Mouse (Mus musculus) naive thymus-derived CD4-positive, alpha-beta T cell, adult 5 months (primary cell): Measurements from ENCODE around the gene Rpl6. TPM values are rescaled to one million over a fixed set of nuclear protein-coding genes. Genes with fewer than 3 reads are reported as not detected.

Experiments
- polyA plus RNA-seq: library from polyadenylated mRNA; unstranded; fragments of 100-300 nt; shearing (Covaris generic); gene quantifications from one replicate; pipeline ENCODE4 v1.2.1, GENCODE M21; 2017

The Rpl6 gene
- polyA plus RNA-seq, result 1,079 TPM

GRCm38 (mm10) chr5:121204132-121205089, at the start of gene Rpl6:
Gene Rpl6 (plus strand): TSS chr5:121204481.

GRCm38 (mm10) chr5:121190836-121191583, 13.3 kb upstream of the Rpl6 start, which contains the start of gene Ptpn11:
Gene Ptpn11 (minus strand): TSS chr5:121191397.

DNA sequence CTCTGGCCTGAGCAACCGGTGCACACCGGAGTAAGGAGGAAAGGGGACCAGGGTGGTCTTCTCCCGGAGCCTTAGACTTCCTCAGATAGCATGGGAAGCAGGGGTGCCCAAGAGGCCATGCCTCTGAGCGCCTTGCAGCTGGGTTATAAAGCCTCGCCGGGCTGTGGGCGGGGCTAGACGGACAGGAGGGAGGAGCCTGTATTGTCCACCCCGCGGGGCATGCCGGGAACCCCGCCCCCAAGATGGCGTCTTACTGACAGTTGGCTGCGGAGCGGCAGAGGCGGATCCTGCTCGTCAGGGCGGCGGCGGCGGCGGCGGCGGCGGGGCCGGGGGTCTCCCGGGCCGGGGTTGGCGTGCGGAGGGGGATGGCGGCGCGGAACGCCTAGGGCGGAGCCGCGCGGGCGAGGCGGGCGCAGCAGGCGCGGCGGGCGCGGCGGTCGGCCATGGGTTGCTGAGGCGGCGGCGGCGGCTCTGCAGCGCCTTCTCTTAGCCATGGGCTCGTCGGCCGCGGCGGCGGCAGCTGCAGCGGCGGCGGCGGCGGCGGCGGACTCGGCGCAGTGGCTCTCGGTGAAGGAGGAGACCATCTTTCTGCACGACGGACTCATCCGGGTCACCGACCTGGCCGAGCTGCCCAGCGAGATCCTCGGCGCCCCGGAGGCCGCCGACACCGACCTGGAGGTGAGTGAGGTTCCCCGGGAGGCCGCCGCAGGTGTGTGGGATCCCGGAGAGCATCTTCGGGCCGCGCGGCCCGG, 15.9 kb downstream of the Rpl6 start, which contains the start of gene Hectd4:
Gene Hectd4 (plus strand): TSS at position 240 of the 752 bp plus-strand sequence.

Other genes starting within 250 kb of the Rpl6 start
- not detected for gene Rph3a, start 194.4 kb upstream of the Rpl6 start, polyA plus RNA-seq
- gene Ptpn11, start 13.1 kb upstream of the Rpl6 start, polyA plus RNA-seq, result 17.9 TPM
- gene Hectd4, start 15.7 kb downstream of the Rpl6 start, polyA plus RNA-seq, result 15.8 TPM
- 68.0 TPM for gene Trafd1, start 181.2 kb downstream of the Rpl6 start, polyA plus RNA-seq
- 46.3 TPM for gene Naa25, start 193.5 kb downstream of the Rpl6 start, polyA plus RNA-seq
- gene Tmem116, start 247.4 kb downstream of the Rpl6 start, polyA plus RNA-seq, result 2.4 TPM
- 46.2 TPM for gene Erp29, start 248.0 kb downstream of the Rpl6 start, polyA plus RNA-seq